In the genomic region with DNA sequence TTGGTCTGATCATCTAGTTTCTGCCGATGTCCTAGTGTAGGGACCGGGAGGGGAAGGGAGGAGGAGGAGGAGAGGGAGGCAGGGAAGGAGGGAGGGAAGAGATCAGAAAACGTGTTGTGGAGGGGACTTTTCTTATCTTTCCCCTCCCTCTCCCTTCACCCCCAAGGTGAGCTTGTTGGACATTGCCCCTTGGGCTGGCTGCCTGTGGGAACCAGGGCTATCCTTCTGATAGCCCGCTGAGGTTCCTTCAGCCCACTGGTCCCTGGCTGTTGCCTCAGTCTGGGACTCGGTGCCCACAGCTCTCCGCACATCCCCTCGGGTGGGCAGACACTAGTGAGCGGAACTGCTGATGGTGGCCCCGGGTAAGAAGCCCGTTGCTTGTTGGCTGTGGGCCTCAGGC, we compare ENCODE assay signal across 15 mouse cellular contexts.
DNase-seq lines count a peak whose midpoint lies in the region; ATAC-seq and TF ChIP-seq lines count a peak whose summit lies in the region.
"Had no signal": no experiment of that assay in that cellular context is flagged by ENCODE, and none has a peak within 500 bp of the region (broad histone marks: within the 10 kb centered on the region; RNA-seq: fewer than 3 reads in every experiment).

No protein-coding gene starts in this region.

- WGBS in forebrain, embryonic 10.5 days: 81% methylated on average over 10 of the region's 10 CpGs
- 68% methylated on average over 10 of the region's 10 CpGs for WGBS in forebrain, postnatal 0 days
- WGBS in midbrain, embryonic 10.5 days: 76% methylated on average over 10 of the region's 10 CpGs
- 75% methylated on average over 10 of the region's 10 CpGs for WGBS in midbrain, embryonic 15.5 days
- 70% methylated on average over 10 of the region's 10 CpGs for WGBS in intestine, embryonic 15.5 days
- 65% methylated on average over 10 of the region's 10 CpGs for WGBS in stomach, embryonic 15.5 days
- WGBS in neural tube, embryonic 15.5 days: 71% methylated on average over 10 of the region's 10 CpGs

- H3K4me3 ChIP-seq in forebrain, embryonic 10.5 days: no peak overlapping the region
- no peak overlapping the region for H3K4me3 ChIP-seq in forebrain, postnatal 0 days (ENCODE audit: low read depth, low read length)
- H3K4me3 ChIP-seq in midbrain, embryonic 10.5 days: no peak overlapping the region
- no peak overlapping the region for H3K4me3 ChIP-seq in midbrain, embryonic 15.5 days
- no peak overlapping the region for H3K4me3 ChIP-seq in intestine, embryonic 15.5 days (replicated peaks)
- H3K4me3 ChIP-seq in stomach, embryonic 15.5 days (replicated peaks): no peak overlapping the region
- H3K4me3 ChIP-seq in neural tube, embryonic 15.5 days (replicated peaks): no peak overlapping the region
- H3K4me3 ChIP-seq: forebrain, embryonic 15.5 days; heart, adult 2 months had no signal

- H3K36me3 ChIP-seq in forebrain, embryonic 10.5 days (replicated peaks): no peaks in the 10 kb centered on the region
- no peaks in the 10 kb centered on the region for H3K36me3 ChIP-seq in forebrain, postnatal 0 days (ENCODE audit: insufficient read depth)
- H3K36me3 ChIP-seq in midbrain, embryonic 10.5 days: no peaks in the 10 kb centered on the region
- no peaks in the 10 kb centered on the region for H3K36me3 ChIP-seq in midbrain, embryonic 15.5 days (replicated peaks)
- H3K36me3 ChIP-seq in intestine, embryonic 15.5 days: no peaks in the 10 kb centered on the region
- no peaks in the 10 kb centered on the region for H3K36me3 ChIP-seq in stomach, embryonic 15.5 days
- no peaks in the 10 kb centered on the region for H3K36me3 ChIP-seq in neural tube, embryonic 15.5 days
- H3K36me3 ChIP-seq: forebrain, embryonic 15.5 days had no signal

- no peak overlapping the region for H3K4me2 ChIP-seq in forebrain, postnatal 0 days (ENCODE audit: low read depth)
- H3K4me2 ChIP-seq in midbrain, embryonic 15.5 days: no peak overlapping the region
- H3K4me2 ChIP-seq in intestine, embryonic 15.5 days (replicated peaks): peak overlapping the region; percentile 17; the same call in 1 of the 2 replicates
- no peak overlapping the region for H3K4me2 ChIP-seq in stomach, embryonic 15.5 days
- H3K4me2 ChIP-seq in neural tube, embryonic 15.5 days: no peak overlapping the region
- H3K4me2 ChIP-seq: forebrain, embryonic 15.5 days had no signal

- no peaks in the 10 kb centered on the region; the same call in 1 of the 2 replicates for H3K9me3 ChIP-seq in forebrain, embryonic 10.5 days
- no peaks in the 10 kb centered on the region for H3K9me3 ChIP-seq in forebrain, postnatal 0 days (ENCODE audit: low read length)
- H3K9me3 ChIP-seq in midbrain, embryonic 10.5 days (replicated peaks): no peaks in the 10 kb centered on the region
- H3K9me3 ChIP-seq in midbrain, embryonic 15.5 days: no peaks in the 10 kb centered on the region
- no peaks in the 10 kb centered on the region for H3K9me3 ChIP-seq in intestine, embryonic 15.5 days
- no peaks in the 10 kb centered on the region for H3K9me3 ChIP-seq in stomach, embryonic 15.5 days
- no peaks in the 10 kb centered on the region for H3K9me3 ChIP-seq in neural tube, embryonic 15.5 days (replicated peaks)
- H3K9me3 ChIP-seq: forebrain, embryonic 15.5 days had no signal

- no peak for TF ChIP-seq CTCF in forebrain, postnatal 0 days (IDR thresholded peaks at IDR 0.05; ENCODE audit: low read depth)

- peaks cover 32% of the 10 kb centered on the region for H3K4me1 ChIP-seq in forebrain, embryonic 10.5 days
- no peaks in the 10 kb centered on the region for H3K4me1 ChIP-seq in forebrain, postnatal 0 days (ENCODE audit: insufficient read depth)
- peaks cover 30% of the 10 kb centered on the region for H3K4me1 ChIP-seq in midbrain, embryonic 10.5 days
- peaks cover 7% of the 10 kb centered on the region; the same call in 1 of the 2 replicates for H3K4me1 ChIP-seq in midbrain, embryonic 15.5 days
- peaks cover 8% of the 10 kb centered on the region; the same call in 1 of the 2 replicates for H3K4me1 ChIP-seq in intestine, embryonic 15.5 days (replicated peaks)
- H3K4me1 ChIP-seq in stomach, embryonic 15.5 days: 0 out of 2 replicates have a peak, but pooled peaks cover 16% of the 10 kb centered on the region
- 0 out of 2 replicates have a peak, but pooled peaks cover 2% of the 10 kb centered on the region for H3K4me1 ChIP-seq in neural tube, embryonic 15.5 days
- H3K4me1 ChIP-seq: forebrain, embryonic 15.5 days had no signal

- peaks cover 11% of the 10 kb centered on the region; the same call in 1 of the 2 replicates for H3K27me3 ChIP-seq in forebrain, embryonic 10.5 days (ENCODE audit: poor library complexity, severe bottlenecking)
- no peaks in the 10 kb centered on the region for H3K27me3 ChIP-seq in forebrain, postnatal 0 days (ENCODE audit: insufficient read depth, low read length)
- H3K27me3 ChIP-seq in midbrain, embryonic 10.5 days (ENCODE audit: low read depth, poor library complexity, severe bottlenecking): peaks cover 22% of the 10 kb centered on the region; the same call in 1 of the 2 replicates
- H3K27me3 ChIP-seq in midbrain, embryonic 15.5 days (replicated peaks): 0 out of 2 replicates have a peak, but pooled peaks cover 3% of the 10 kb centered on the region
- H3K27me3 ChIP-seq in intestine, embryonic 15.5 days (replicated peaks): no peaks in the 10 kb centered on the region; the same call in 1 of the 2 replicates
- H3K27me3 ChIP-seq in stomach, embryonic 15.5 days (replicated peaks): no peaks in the 10 kb centered on the region
- H3K27me3 ChIP-seq in neural tube, embryonic 15.5 days (replicated peaks): no peaks in the 10 kb centered on the region
- H3K27me3 ChIP-seq: forebrain, embryonic 15.5 days had no signal

- no peak for ATAC-seq in forebrain, postnatal 0 days
- no peak for ATAC-seq in midbrain, embryonic 15.5 days (replicated peaks)
- peak; percentile 62 for ATAC-seq in intestine, embryonic 15.5 days
- no peak for ATAC-seq in stomach, embryonic 15.5 days (ENCODE audit: insufficient read depth, low FRiP score, low read depth)
- no peak for ATAC-seq in neural tube, embryonic 15.5 days (ENCODE audit: low FRiP score)
- ATAC-seq: forebrain, embryonic 15.5 days had no signal

- no peak overlapping the region for H3K9ac ChIP-seq in forebrain, postnatal 0 days
- H3K9ac ChIP-seq in midbrain, embryonic 15.5 days: no peak overlapping the region
- H3K9ac ChIP-seq in intestine, embryonic 15.5 days: no peak overlapping the region
- H3K9ac ChIP-seq in stomach, embryonic 15.5 days: no peak overlapping the region
- H3K9ac ChIP-seq in neural tube, embryonic 15.5 days (replicated peaks): no peak overlapping the region
- H3K9ac ChIP-seq: forebrain, embryonic 15.5 days had no signal

- H3K27ac ChIP-seq in forebrain, embryonic 10.5 days: peak overlapping the region; percentile 59
- no peak overlapping the region for H3K27ac ChIP-seq in forebrain, postnatal 0 days (ENCODE audit: low read depth, low read length)
- H3K27ac ChIP-seq in midbrain, embryonic 10.5 days (replicated peaks): 0 out of 2 replicates have a peak overlapping the region, but pooled peaks have one; percentile 35
- no peak overlapping the region for H3K27ac ChIP-seq in midbrain, embryonic 15.5 days
- no peak overlapping the region for H3K27ac ChIP-seq in intestine, embryonic 15.5 days
- H3K27ac ChIP-seq in stomach, embryonic 15.5 days: peak overlapping the region; percentile 82
- no peak overlapping the region for H3K27ac ChIP-seq in neural tube, embryonic 15.5 days (replicated peaks)
- H3K27ac ChIP-seq: forebrain, embryonic 15.5 days; heart, adult 2 months had no signal

- no peak for DNase-seq in forebrain, embryonic 10.5 days (ENCODE audit: extremely low spot score, low spot score)
- no peak for DNase-seq in forebrain, postnatal 0 days
- no peak for DNase-seq in midbrain, embryonic 10.5 days (ENCODE audit: low spot score)
- no peak for DNase-seq in cerebellum, adult 9-11 months
- DNase-seq: adrenal gland, postnatal 10 days; cerebellum, postnatal 10 days; heart, adult 2 months; heart, postnatal 4 days; kidney, adult 18-20 months; liver had no signal

Comparison
In these comparisons a context has a peak if more than half of its experiments do, and no peak if none do; other contexts are left out.
1. H3K27ac ChIP-seq: peak in forebrain, embryonic 10.5 days (single experiment), midbrain, embryonic 10.5 days (single experiment) and stomach, embryonic 15.5 days (single experiment); none in forebrain, postnatal 0 days (single experiment), midbrain, embryonic 15.5 days (single experiment), intestine, embryonic 15.5 days (single experiment) and neural tube, embryonic 15.5 days (single experiment).